ENCODE assay signal across 8 mouse cellular contexts in genomic region chr13:119487880-119488580, GRCm38 (mm10). TPM values are rescaled to one million over a fixed set of nuclear protein-coding genes. Genes with fewer than 3 reads are reported as not detected.
DNase-seq lines count a peak whose midpoint lies in the region; ATAC-seq and TF ChIP-seq lines count a peak whose summit lies in the region.

TSS of gene Tmem267 (plus strand) at chr13:119488039.
TSS of gene 3110070M22Rik (minus strand) at chr13:119488383.

- ATAC-seq in forebrain, embryonic 14.5 days, result no peak

- H3K27me3 ChIP-seq in ES-Bruce4 (ENCODE audit: control insufficient read depth, insufficient read depth, low read length, poor library complexity, severe bottlenecking), result no peaks in the 10 kb centered on the region
- no peaks in the 10 kb centered on the region for H3K27me3 ChIP-seq in forebrain, embryonic 14.5 days (replicated peaks; ENCODE audit: control insufficient read depth, insufficient read depth, low read length)

- peak; percentile 36 for TF ChIP-seq CTCF in ES-Bruce4 (IDR thresholded peaks at IDR 0.05; ENCODE audit: low read depth, low read length)
- peak; percentile 68 for TF ChIP-seq CTCF in layer of hippocampus, adult 2 months (conservative IDR thresholded peaks at IDR 0.05)
- 0 out of 2 replicates have a peak, but pooled peaks have one; percentile 1 for TF ChIP-seq CTCF in lung, adult 2 months (IDR thresholded peaks at IDR 0.05; ENCODE audit: insufficient read depth, low read length)

- H3K9me3 ChIP-seq in ES-Bruce4 (replicated peaks; ENCODE audit: control insufficient read depth, insufficient read depth, low read length, poor library complexity, severe bottlenecking), result peaks cover 17% of the 10 kb centered on the region
- peaks cover 4% of the 10 kb centered on the region; the same call in 1 of the 2 replicates for H3K9me3 ChIP-seq in forebrain, embryonic 14.5 days (replicated peaks; ENCODE audit: control insufficient read depth, low read length)

- WGBS in forebrain, embryonic 14.5 days, result 61% methylated on average over 87 of the region's 87 CpGs
- 91% methylated on average over 87 of the region's 87 CpGs for WGBS in lung, adult 2 months

- peaks cover 4% of the 10 kb centered on the region for H3K36me3 ChIP-seq in ES-Bruce4 (ENCODE audit: control insufficient read depth, insufficient read depth, low read length, poor library complexity, severe bottlenecking)
- H3K36me3 ChIP-seq in forebrain, embryonic 14.5 days (ENCODE audit: control insufficient read depth, insufficient read depth, low read length), result peaks cover 32% of the 10 kb centered on the region

- H3K9ac ChIP-seq in ES-Bruce4 (ENCODE audit: low read depth, poor library complexity, severe bottlenecking), result no peak within 1 kb of the TSS
- no peak within 1 kb of the TSS; the same call in 1 of the 2 replicates for H3K9ac ChIP-seq in forebrain, embryonic 14.5 days (ENCODE audit: low read length)

- no peak for TF ChIP-seq EP300 in ES-Bruce4 (IDR thresholded peaks at IDR 0.05; ENCODE audit: insufficient read depth, low read depth, low read length)

- DNase-seq in c-Kit-positive CD71-negative TER-119-negative erythroid progenitor cells, embryonic 14.5 days (ENCODE audit: low read depth), result peak; percentile 56
- DNase-seq in forebrain, embryonic 14.5 days (ENCODE audit: low spot score), result peak; percentile 91
- DNase-seq in heart, postnatal 36 days, result peak; percentile 87 to 89
- peak; percentile 81 to 86 for DNase-seq in layer of hippocampus, adult 2 months (ENCODE audit: low spot score in 2 of 2)
- DNase-seq in lung, adult 2 months, result peak; percentile 71
- DNase-seq in retina, adult 2 months (ENCODE audit: low read depth, low spot score), result peak; percentile 90
- DNase-seq in thymus, postnatal 36 days, result peak; percentile 81 to 85

- H3K4me1 ChIP-seq in ES-Bruce4 (ENCODE audit: control insufficient read depth, insufficient read depth, low read length), result no peaks in the 10 kb centered on the region
- H3K4me1 ChIP-seq in forebrain, embryonic 14.5 days (ENCODE audit: control insufficient read depth, insufficient read depth, low read length), result no peaks in the 10 kb centered on the region
- no peaks in the 10 kb centered on the region for H3K4me1 ChIP-seq in lung, adult 2 months (ENCODE audit: control insufficient read depth, insufficient read depth, low read length)

- H3K27ac ChIP-seq in ES-Bruce4 (ENCODE audit: insufficient read depth, low read length), result peak within 1 kb of the TSS; percentile 28
- no peak within 1 kb of the TSS; the same call in 1 of the 2 replicates for H3K27ac ChIP-seq in forebrain, embryonic 14.5 days (ENCODE audit: low read depth, low read length)
- H3K27ac ChIP-seq in layer of hippocampus, adult 2 months, result no peak within 1 kb of the TSS; the same call in 1 of the 2 replicates

- H3K4me2 ChIP-seq in forebrain, embryonic 14.5 days (ENCODE audit: low read length), result no peak within 1 kb of the TSS

- peak within 1 kb of the TSS; percentile 69 for H3K4me3 ChIP-seq in ES-Bruce4 (ENCODE audit: low read depth, low read length)
- no peak within 1 kb of the TSS for H3K4me3 ChIP-seq in forebrain, embryonic 14.5 days (ENCODE audit: low read depth, low read length)
- H3K4me3 ChIP-seq in layer of hippocampus, adult 2 months, result no peak within 1 kb of the TSS
- peak within 1 kb of the TSS; percentile 86 for H3K4me3 ChIP-seq in lung, adult 2 months (replicated peaks; ENCODE audit: extremely low read depth, low read depth, low read length)

- no peak for TF ChIP-seq POLR2A in ES-Bruce4 (IDR thresholded peaks at IDR 0.05; ENCODE audit: insufficient read depth, low read length)
- no peak for TF ChIP-seq POLR2A in lung, adult 2 months (IDR thresholded peaks at IDR 0.05; ENCODE audit: borderline replicate concordance, extremely low read depth, low read depth, low read length)

- intact Hi-C loops in heart, postnatal 36 days (cut with DNase I), result no loop called here

RNA-seq across cellular contexts. Expression of gene Tmem267, which starts in this region (rescaled TPM):
- 14.7 and 16.6 TPM in 2 replicates for polyA plus RNA-seq in ES-Bruce4 (2011; ENCODE audit: insufficient read depth, insufficient read length, low read depth, missing spikeins)
- polyA plus RNA-seq in forebrain, embryonic 14.5 days (2014; fragmentation: Nextera tagmentation; extraction: Ambion mirVana), result 1.7 and 4.5 TPM in 2 replicates
- total RNA-seq in heart, postnatal 36 days (2021), result 10 to 100 TPM; 10.3 to 11.5 TPM
- 10 to 100 TPM; 26.8 to 32.2 TPM for total RNA-seq in layer of hippocampus, adult 2 months (2021)
- polyA plus RNA-seq in lung, adult 2 months (2012; rRNA removed), result 3.8 and 7.6 TPM in 2 replicates

RNA-seq across cellular contexts. Expression of gene 3110070M22Rik, which starts in this region (rescaled TPM):
- polyA plus RNA-seq in ES-Bruce4 (2011; ENCODE audit: insufficient read depth, insufficient read length, low read depth, missing spikeins), result 1.4 and 1.8 TPM in 2 replicates
- polyA plus RNA-seq in forebrain, embryonic 14.5 days (2014; fragmentation: Nextera tagmentation; extraction: Ambion mirVana), result 0.40 and 4.1 TPM in 2 replicates
- 1 to 10 TPM in 1 of 2 experiments, under 1 TPM in 1; 0.79 to 1.2 TPM for total RNA-seq in heart, postnatal 36 days (2021)
- total RNA-seq in layer of hippocampus, adult 2 months (2021), result 1 to 10 TPM; 2.2 to 3.4 TPM
- polyA plus RNA-seq in lung, adult 2 months (2012; rRNA removed), result 2.3 and 3.4 TPM in 2 replicates

Comparison
In these comparisons a context has a peak if more than half of its experiments do, and no peak if none do; other contexts are left out.
1. H3K4me3 ChIP-seq: peak in ES-Bruce4 (single experiment) and lung, adult 2 months (single experiment); none in forebrain, embryonic 14.5 days (single experiment) and layer of hippocampus, adult 2 months (single experiment).
2. CTCF ChIP-seq: peak in every context shown above with its lines; median percentile 68 in layer of hippocampus, adult 2 months; 36 in ES-Bruce4; 1 in lung, adult 2 months.
3. Peak in every context shown above with its lines, with median percentiles within 50 percentile points of each other: DNase-seq.